Mouse (Mus musculus) kidney, postnatal 0 days (tissue): ENCODE measurements at regions not wholly inside any gene's neighbourhood (a gene's known extent, or its start where the extent isn't known, plus 50 kb on each side); places are given as distances from the start of the nearest gene placed in this dataset.

Experiments used
- ATAC-seq: fragments of 200-750 bp; cut with Nextera tagmentation; replicated peaks from 2 replicates; pipeline ENCODE4 v1.8.0; 2017; ENCODE audit warnings: low read depth, moderate number of reproducible peaks, moderate TSS enrichment, moderate library complexity; ENCODE audit not compliant: low FRiP score
- DNase-seq: peaks from one replicate; pipeline ENCODE4 v3.0.0-alpha.2; 2016; ENCODE audit warnings: low spot score
- H3K27ac ChIP-seq: fragments of 300-500 bp; sonication (generic); 2 replicates; pipeline ENCODE4 v1.5.1; 2014; ENCODE audit warnings: mild to moderate bottlenecking
- H3K27me3 ChIP-seq: fragments of 300-500 bp; sonication (generic); 2 replicates; pipeline ENCODE4 v1.6.1; 2014; ENCODE audit warnings: low read length, mixed read lengths; ENCODE audit not compliant: insufficient read depth
- H3K36me3 ChIP-seq: fragments of 300-500 bp; sonication (generic); 2 replicates; pipeline ENCODE4 v1.6.1; 2014; ENCODE audit warnings: low read length, mixed read lengths; ENCODE audit not compliant: insufficient read depth
- H3K4me1 ChIP-seq: fragments of 300-500 bp; sonication (generic); replicated peaks from 2 replicates; pipeline ENCODE4 v1.6.1; 2014; ENCODE audit warnings: antibody characterized with exemption, low read length, mixed read lengths; ENCODE audit not compliant: insufficient read depth
- H3K4me2 ChIP-seq: fragments of 300-500 bp; sonication (generic); 2 replicates; pipeline ENCODE4 v1.6.1; 2014; ENCODE audit warnings: mild to moderate bottlenecking, low read length, moderate library complexity, mixed read lengths
- H3K4me3 ChIP-seq: fragments of 300-500 bp; sonication (generic); replicated peaks from 2 replicates; pipeline ENCODE4 v1.5.1; 2014; ENCODE audit warnings: low read depth, low read length
- H3K9ac ChIP-seq: fragments of 300-500 bp; sonication (generic); 2 replicates; pipeline ENCODE4 v1.6.1; 2014; ENCODE audit warnings: low read depth, low read length
- H3K9me3 ChIP-seq: fragments of 300-500 bp; sonication (generic); replicated peaks from 2 replicates; pipeline ENCODE4 v1.6.1; 2016; ENCODE audit warnings: low read length, inconsistent platforms, mixed read lengths
- CTCF ChIP-seq: IDR thresholded peaks from 2 replicates; pipeline ENCODE4 v1.5.1; 2016; ENCODE audit warnings: antibody characterized with exemption, low read depth, mild to moderate bottlenecking, moderate library complexity
- WGBS: fragments of 180-500 bp; shearing (Covaris S2); extraction: QIAGEN DNeasy Blood & Tissue Kit; methylation state at CpG from one replicate; pipeline ENCODE4 v1.1.7; 2014; 5-methylcytosine and 5-hydroxymethylcytosine counted together

DNA sequence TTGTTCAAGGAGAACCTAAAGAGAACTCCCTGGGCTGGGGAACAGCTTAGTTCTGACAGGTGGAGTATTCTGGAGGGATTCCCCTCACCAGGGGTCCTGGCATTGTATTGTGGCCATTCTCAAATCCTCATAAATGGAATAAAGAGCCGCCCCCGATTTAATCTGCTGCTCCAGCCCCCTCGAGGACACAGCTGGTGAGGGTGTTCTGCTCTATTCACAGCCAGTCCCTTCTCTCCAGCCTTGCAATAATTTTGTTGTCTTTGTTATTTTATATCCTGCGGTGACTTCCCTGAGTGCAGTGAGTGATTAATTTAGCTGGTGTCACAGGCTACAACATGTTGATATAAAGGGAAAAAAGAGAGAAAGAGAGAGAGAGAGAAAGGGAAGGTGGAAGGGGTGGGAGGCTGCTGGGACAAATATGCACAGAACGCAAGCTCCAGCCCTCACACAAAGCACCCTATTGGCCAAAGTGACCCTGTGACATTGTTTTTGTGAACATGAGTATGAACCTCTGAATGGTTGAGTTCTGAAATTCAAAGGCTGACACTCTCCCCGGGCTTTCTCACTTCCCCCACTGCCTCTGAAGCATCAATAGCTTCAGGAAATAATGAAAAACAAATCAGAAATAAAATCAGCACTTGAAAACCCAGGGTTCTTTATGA lies 194.2 kb upstream of the Veph1 start:
- ATAC-seq, result no peak
- peak; percentile 24 for DNase-seq
- H3K4me1 ChIP-seq, result no peaks in the 10 kb centered on the region
- TF ChIP-seq CTCF, result no peak
- no peak overlapping the region for H3K4me3 ChIP-seq
- 20% methylated on average over 6 of the region's 6 CpGs for WGBS
- H3K27me3 ChIP-seq, result no peaks in the 10 kb centered on the region
- no peak overlapping the region for H3K9ac ChIP-seq
- H3K4me2 ChIP-seq, result no peak overlapping the region
- H3K27ac ChIP-seq, result no peak overlapping the region
- no peaks in the 10 kb centered on the region for H3K36me3 ChIP-seq
- H3K9me3 ChIP-seq, result no peaks in the 10 kb centered on the region

DNA sequence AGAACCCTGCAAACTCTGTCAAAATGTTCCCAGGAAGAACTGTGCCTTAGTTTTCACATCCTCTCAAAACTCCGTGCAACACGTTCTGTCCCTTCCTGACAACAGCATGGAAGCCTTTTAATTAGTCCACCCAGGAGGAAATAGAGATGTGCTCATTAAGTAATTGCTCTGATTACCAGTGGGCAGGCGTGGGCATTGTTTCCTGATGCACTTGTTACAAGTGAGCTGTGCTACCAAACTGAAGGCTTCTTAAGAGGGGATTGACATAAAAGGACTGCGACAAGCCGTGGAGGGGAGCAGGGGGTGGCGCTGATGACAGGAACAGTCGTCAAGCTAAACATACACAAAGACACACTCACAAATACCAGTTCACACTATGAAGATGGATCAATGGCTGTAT lies 192.1 kb upstream of the Veph1 start:
- Histone ChIP-seq H3K27me3 (no peaks in the 10 kb centered on the region), H3K27ac (no peak overlapping the region), H3K4me3 (no peak overlapping the region), H3K9ac (no peak overlapping the region), H3K9me3 (no peaks in the 10 kb centered on the region), H3K4me2 (no peak overlapping the region), H3K36me3 (no peaks in the 10 kb centered on the region), H3K4me1 (no peaks in the 10 kb centered on the region)
- no peak for TF ChIP-seq CTCF
- ATAC-seq (no peak), DNase-seq (no peak)
- 66% methylated on average over 7 of the region's 7 CpGs for WGBS

DNA sequence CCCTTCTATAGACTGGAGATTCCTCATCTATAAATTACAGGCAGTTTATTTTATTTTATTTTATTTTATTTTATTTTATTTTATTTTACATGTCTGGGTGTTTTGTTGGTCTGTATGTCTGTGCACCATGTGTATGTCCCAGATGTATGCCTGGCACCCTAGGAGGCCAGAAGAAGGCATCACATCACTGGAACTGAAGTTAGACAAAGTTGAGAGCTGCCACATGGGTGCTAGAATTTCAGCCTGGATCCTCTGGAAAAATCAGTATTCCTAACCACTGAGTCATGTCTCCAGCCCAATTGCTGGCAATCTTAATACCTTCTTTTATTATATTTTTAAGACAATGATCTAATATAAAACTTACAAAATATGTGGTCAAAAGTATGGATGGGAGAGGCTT lies 190.0 kb upstream of the Veph1 start:
- Histone ChIP-seq H3K4me2 (no peak overlapping the region), H3K4me3 (no peak overlapping the region), H3K4me1 (no peaks in the 10 kb centered on the region), H3K9ac (no peak overlapping the region), H3K27me3 (no peaks in the 10 kb centered on the region), H3K36me3 (no peaks in the 10 kb centered on the region), H3K9me3 (no peaks in the 10 kb centered on the region), H3K27ac (no peak overlapping the region)
- no peak for TF ChIP-seq CTCF
- DNase-seq, result no peak
- ATAC-seq, result no peak

DNA sequence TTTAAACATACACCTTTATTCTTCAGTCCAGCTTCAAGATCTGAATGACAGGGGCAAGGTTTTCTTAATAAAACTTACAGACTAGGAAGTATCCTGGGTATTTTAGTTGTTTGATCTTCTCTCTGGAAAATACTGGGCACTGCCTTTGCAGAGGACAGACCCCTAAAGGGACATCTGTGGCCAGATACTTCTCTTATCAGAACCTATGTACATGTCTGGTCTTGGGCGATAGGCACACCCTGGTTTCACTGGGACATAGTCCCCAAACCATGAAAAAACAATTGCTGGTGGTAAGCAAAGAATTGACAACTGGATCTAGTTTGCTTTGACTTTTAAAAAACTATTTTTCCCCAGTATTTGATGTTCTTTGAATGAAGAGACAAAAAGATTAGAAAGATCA lies 189.5 kb upstream of the Veph1 start:
- H3K4me2 ChIP-seq, result no peak overlapping the region
- WGBS, result 93% methylated on average over 1 of the region's 1 CpGs
- no peak overlapping the region for H3K9ac ChIP-seq
- no peak overlapping the region for H3K4me3 ChIP-seq
- no peaks in the 10 kb centered on the region for H3K27me3 ChIP-seq
- H3K27ac ChIP-seq, result no peak overlapping the region
- ATAC-seq, result no peak
- DNase-seq, result no peak
- H3K9me3 ChIP-seq, result no peaks in the 10 kb centered on the region
- no peak for TF ChIP-seq CTCF
- H3K4me1 ChIP-seq, result no peaks in the 10 kb centered on the region
- H3K36me3 ChIP-seq, result no peaks in the 10 kb centered on the region

DNA sequence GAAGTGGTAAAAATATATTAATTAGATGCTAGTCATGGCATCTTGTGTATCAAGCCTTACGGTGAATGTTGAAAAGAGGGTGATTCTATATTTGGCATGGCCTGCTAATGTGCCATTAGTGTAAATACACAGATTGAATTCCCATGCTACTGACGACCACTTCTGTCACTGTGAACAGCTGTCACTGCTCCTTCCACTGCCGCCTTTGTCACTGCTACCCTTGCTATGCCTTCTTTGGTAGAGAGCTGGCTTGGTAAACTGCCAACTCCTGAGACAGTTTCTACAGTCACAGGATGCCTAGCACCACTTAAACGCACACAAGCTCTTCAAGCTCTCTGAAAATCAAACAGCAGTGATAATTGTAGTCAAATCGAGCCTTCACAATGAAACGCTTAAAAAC lies 184.1 kb upstream of the Veph1 start:
- TF ChIP-seq CTCF, result no peak

GRCm38 (mm10) chr3:66479266-66479665 lies 182.6 kb upstream of the Veph1 start:
- Histone ChIP-seq H3K27ac (no peak overlapping the region), H3K4me3 (no peak overlapping the region), H3K27me3 (no peaks in the 10 kb centered on the region), H3K9ac (no peak overlapping the region), H3K4me2 (no peak overlapping the region), H3K36me3 (no peaks in the 10 kb centered on the region), H3K9me3 (no peaks in the 10 kb centered on the region), H3K4me1 (no peaks in the 10 kb centered on the region)
- ATAC-seq (no peak), DNase-seq (peak; percentile 76)
- WGBS, result 12% methylated on average over 4 of the region's 4 CpGs
- TF ChIP-seq CTCF, result no peak

More for the DNA sequence above, 184.1 kb upstream of the Veph1 start:
- Histone ChIP-seq H3K9me3 (no peaks in the 10 kb centered on the region), H3K9ac (no peak overlapping the region), H3K27ac (no peak overlapping the region), H3K4me1 (no peaks in the 10 kb centered on the region), H3K27me3 (no peaks in the 10 kb centered on the region), H3K4me2 (no peak overlapping the region), H3K36me3 (no peaks in the 10 kb centered on the region), H3K4me3 (no peak overlapping the region)
- DNase-seq (no peak), ATAC-seq (no peak)
- WGBS, result 56% methylated on average over 6 of the region's 6 CpGs

DNA sequence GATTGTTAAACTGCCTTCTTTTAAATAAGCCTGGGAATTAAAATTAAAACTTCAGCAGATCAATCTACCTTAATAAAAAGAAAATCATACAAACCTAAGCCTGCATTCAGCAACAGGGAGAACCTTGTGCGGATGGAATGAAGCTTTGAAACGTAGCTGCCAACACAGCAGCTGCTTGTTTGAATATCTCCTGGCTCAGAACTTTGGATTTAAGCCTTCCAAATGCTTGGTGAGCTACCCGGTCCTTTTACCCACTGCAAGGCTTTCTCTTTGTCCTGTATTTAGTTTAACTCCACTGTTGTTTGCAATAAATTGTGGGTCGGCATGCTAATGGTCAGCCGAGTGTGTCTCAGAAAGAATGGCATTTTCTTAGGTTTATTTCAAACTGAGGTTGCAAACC lies 169.7 kb upstream of the Veph1 start:
- DNase-seq, result no peak
- Histone ChIP-seq H3K4me2 (no peak overlapping the region), H3K9ac (no peak overlapping the region), H3K27ac (no peak overlapping the region), H3K4me1 (no peaks in the 10 kb centered on the region), H3K27me3 (no peaks in the 10 kb centered on the region), H3K4me3 (no peak overlapping the region), H3K36me3 (no peaks in the 10 kb centered on the region), H3K9me3 (no peaks in the 10 kb centered on the region)
- no peak for ATAC-seq
- no peak for TF ChIP-seq CTCF
- 78% methylated on average over 5 of the region's 5 CpGs for WGBS
